Mouse (Mus musculus) bone marrow macrophage, adult 2 months (primary cell): ENCODE data around the gene Ern2. TPM values are rescaled to one million over a fixed set of nuclear protein-coding genes. Genes with fewer than 3 reads are reported as not detected.

ENCODE experiments used
- H3K27ac ChIP-seq: 2 replicates; pipeline ENCODE4 v1.5.1; 2012; ENCODE audit warnings: low read depth, low read length; ENCODE audit not compliant: insufficient read depth
- H3K4me1 ChIP-seq: 2 replicates; pipeline ENCODE4 v1.6.1; 2012; ENCODE audit warnings: low read length; ENCODE audit not compliant: control insufficient read depth, insufficient read depth
- H3K4me3 ChIP-seq: 2 replicates; pipeline ENCODE4 v1.5.1; 2012; ENCODE audit warnings: mild to moderate bottlenecking, low read length, moderate library complexity; ENCODE audit not compliant: insufficient read depth
- CTCF ChIP-seq: IDR thresholded peaks from 2 replicates; pipeline ENCODE4 v1.5.1; 2012; ENCODE audit warnings: low read depth, mild to moderate bottlenecking, low read length, moderate library complexity
- POLR2A ChIP-seq: IDR thresholded peaks from 2 replicates; pipeline ENCODE4 v1.6.1; 2012; ENCODE audit warnings: mild to moderate bottlenecking, low read depth, low read length, borderline replicate concordance
- polyA plus RNA-seq: library from polyadenylated mRNA; stranded (reverse); fragments of >200 nt; gene quantifications from 2 replicates; pipeline ENCODE4 v1.2.4, GENCODE M21; 2012; ENCODE audit not compliant: missing spikeins, insufficient read depth, insufficient read length

The Ern2 gene
- polyA plus RNA-seq, 1 experiment = not detected

GRCm38 (mm10) chr7:122160037-122160436, 26.0 kb downstream of the Ern2 start:
- H3K27ac ChIP-seq = no peak overlapping the region; the same call in 1 of the 2 replicates
- no peak for TF ChIP-seq POLR2A
- no peak for TF ChIP-seq CTCF
- peaks cover 9% of the 10 kb centered on the region for H3K4me1 ChIP-seq
- peak overlapping the region; percentile 87 for H3K4me3 ChIP-seq

DNA sequence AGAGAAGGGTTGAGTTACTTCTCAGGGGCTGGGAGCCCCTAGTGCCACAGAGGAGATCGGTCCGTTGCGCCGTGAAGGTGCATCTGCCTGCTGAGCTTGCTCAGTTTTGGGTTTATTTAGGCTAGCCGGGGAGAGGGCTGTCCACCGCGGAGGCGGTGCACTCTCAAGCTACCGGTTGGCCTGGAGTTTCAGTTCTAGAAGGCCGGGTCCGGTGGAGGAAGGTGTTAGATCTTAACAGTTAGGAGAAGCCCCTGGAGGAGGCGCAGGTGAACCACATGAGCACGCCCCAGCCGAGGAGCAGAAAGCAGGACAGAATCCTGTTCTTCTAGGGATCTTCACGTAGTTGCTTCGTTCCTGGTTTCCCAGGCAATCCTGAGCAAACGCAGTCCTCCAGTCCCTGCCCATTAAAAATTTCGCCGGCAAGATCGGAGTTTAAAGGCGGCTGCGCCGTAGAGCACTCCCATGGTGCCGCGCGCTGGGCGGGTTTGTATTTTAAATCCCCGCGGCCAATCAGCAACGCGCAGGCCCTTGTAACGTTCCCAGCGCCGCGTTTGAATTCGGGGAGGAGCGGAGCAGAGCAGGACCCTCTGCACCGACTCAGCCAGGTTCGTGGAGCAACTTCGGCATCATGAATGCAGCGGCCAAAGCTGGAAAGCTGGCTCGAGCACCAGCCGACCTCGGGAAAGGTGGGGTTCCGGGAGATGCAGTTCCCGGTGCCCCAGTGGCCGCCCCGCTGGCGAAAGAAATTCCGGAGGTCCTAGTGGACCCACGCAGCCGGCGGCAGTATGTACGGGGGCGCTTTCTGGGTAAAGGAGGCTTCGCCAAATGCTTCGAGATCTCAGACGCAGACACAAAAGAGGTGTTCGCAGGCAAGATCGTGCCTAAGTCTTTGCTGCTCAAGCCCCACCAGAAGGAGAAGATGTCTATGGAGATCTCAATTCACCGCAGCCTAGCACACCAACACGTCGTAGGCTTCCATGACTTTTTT, 26.8 kb downstream of the Ern2 start, which contains the start of gene Plk1:
Plk1 (plus strand) TSS at position 525 of the 988 bp plus-strand sequence.
- peak within 1 kb of the TSS; percentile 39; the same call in 1 of the 2 replicates for H3K27ac ChIP-seq
- H3K4me1 ChIP-seq = peaks cover 9% of the 10 kb centered on the region
- TF ChIP-seq POLR2A (no peak), CTCF (no peak)
- H3K4me3 ChIP-seq = peak within 1 kb of the TSS; percentile 87

DNA sequence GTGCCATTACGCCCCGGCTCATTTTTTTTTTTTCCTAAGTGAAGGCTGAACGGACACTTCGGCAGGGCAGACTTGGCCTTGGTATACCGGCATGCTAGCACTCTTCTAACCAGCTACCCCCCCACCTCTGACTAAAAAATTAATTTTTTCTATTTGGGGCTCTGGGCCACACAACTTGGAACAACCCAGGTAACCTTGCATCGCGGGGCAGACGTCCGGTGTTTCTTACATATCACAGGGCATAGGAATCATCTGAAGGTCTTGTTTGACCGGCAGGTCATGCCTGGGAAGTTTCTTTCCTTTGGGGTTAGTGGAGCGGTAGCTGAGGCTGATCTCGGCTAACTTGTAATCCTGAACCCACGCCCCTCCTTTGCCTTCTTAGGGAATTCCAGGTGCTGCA, 27.5 kb downstream of the Ern2 start:
- Histone ChIP-seq H3K4me3 (peak overlapping the region; percentile 87), H3K27ac (peak overlapping the region; percentile 39; the same call in 1 of the 2 replicates), H3K4me1 (peaks cover 9% of the 10 kb centered on the region)
- TF ChIP-seq CTCF (no peak), POLR2A (no peak)

DNA sequence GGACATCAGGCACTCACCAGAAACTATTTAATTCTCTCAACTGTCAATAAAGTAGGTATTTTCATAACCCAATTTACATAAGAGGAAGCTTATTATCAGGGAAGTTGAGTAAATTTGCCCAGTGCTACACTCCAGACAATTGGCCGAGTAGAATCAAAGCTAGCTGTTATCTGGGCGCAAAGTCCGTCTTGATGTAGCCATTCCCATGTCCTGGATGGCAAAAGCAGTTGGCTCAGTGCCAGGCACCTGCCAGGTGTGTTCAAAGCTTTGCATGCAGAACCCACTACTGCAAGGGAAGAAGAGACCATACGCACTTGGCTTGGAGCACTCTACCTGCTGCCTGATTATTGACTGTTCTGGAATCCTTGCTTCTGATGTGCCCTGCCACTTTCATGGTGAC, 33.5 kb downstream of the Ern2 start:
- Histone ChIP-seq H3K4me1 (peaks cover 3% of the 10 kb centered on the region), H3K4me3 (no peak overlapping the region)
- TF ChIP-seq POLR2A (no peak), CTCF (no peak)

DNA sequence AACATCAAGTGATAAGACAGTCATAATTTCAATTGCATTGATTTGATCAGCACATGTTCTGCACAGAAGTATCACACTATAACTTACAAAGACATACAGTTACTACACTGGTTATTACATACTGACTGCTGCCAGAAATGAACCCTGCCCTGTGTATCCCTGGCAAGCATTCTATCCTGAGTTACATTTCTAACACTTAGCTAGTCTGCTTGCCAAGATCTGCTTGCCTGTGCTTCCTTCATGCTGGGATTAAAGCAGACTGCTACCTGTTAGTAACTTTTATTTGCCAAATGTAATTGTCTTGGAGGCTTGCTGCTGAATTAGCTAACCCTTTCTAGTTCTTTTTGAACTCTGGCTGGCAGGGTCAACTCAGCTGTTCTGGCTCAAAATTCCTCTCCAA, 45.0 kb downstream of the Ern2 start:
- H3K4me1 ChIP-seq = peaks cover 23% of the 10 kb centered on the region
- no peak overlapping the region for H3K4me3 ChIP-seq
- no peak overlapping the region for H3K27ac ChIP-seq
- no peak for TF ChIP-seq POLR2A
- TF ChIP-seq CTCF = no peak

More for the DNA sequence above, 33.5 kb downstream of the Ern2 start:
- H3K27ac ChIP-seq = no peak overlapping the region

- Histone ChIP-seq H3K4me1 (peaks cover 23% of the 10 kb centered on the region), H3K27ac (peak overlapping the region; percentile 87), H3K4me3 (no peak overlapping the region)
- TF ChIP-seq CTCF = no peak
- TF ChIP-seq POLR2A = no peak
These were observed 47.8 kb downstream of the Ern2 start for GRCm38 (mm10) chr7:122138190-122138589.

GRCm38 (mm10) chr7:122137071-122137470, 48.9 kb downstream of the Ern2 start:
- Histone ChIP-seq H3K4me1 (peaks cover 23% of the 10 kb centered on the region), H3K27ac (peak overlapping the region; percentile 67), H3K4me3 (no peak overlapping the region)
- TF ChIP-seq POLR2A (no peak), CTCF (no peak)

DNA sequence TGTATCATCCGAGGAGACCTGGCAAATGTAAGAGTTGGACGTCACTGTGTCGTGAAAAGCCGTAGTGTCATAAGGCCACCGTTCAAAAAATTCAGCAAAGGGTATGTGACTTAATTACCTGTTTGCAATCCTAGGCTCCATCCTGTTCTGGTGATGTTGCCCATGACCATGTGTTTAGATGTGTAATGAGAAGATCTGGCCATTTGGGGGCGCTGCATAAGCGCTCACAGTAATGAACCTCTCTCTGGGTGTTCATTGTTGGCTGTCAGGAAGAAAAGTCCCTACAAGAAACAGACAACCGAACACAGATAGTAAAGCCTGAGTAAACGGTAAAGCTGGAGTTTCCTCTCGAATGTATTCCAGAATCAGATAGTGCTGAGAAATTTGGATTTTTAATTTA, 50.9 kb downstream of the Ern2 start:
- H3K27ac ChIP-seq = no peak overlapping the region
- no peak for TF ChIP-seq POLR2A
- H3K4me1 ChIP-seq = peaks cover 27% of the 10 kb centered on the region
- no peak overlapping the region for H3K4me3 ChIP-seq

DNA sequence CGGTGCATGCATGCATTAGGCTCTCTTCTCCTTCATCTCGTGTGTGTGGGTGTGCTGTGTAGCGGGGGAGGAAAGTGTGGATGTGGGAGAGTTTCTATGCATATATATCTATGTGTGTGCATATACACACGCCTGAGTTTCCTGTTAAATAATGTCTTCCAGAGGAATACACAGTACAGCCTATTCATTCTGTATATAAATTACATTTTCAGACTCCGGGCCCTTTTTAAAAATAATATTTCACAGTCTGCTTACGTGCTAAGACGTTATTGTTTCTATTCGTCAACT, 52.7 kb downstream of the Ern2 start:
- Histone ChIP-seq H3K4me3 (peak overlapping the region; percentile 78), H3K4me1 (peaks cover 13% of the 10 kb centered on the region), H3K27ac (peak overlapping the region; percentile 82)
- TF ChIP-seq CTCF = no peak
- no peak for TF ChIP-seq POLR2A
